Mouse (Mus musculus): ENCODE data around the gene Jarid2.

GRCm38 (mm10) chr13:44955781-44956180 is 226.5 kb downstream of the Jarid2 start:
- TF ChIP-seq POLR2A (IDR thresholded peaks at IDR 0.05; ENCODE audit: control insufficient read depth, low read depth, low read length) (no peak), CTCF (IDR thresholded peaks at IDR 0.05; ENCODE audit: control insufficient read depth, insufficient read depth, insufficient replicate concordance, low read depth, low read length) (no peak)

All from testis, adult 2 months (tissue).